Mouse (Mus musculus): ENCODE data around the gene Klc3. TPM values are rescaled to one million over a fixed set of nuclear protein-coding genes. Genes with fewer than 3 reads are reported as not detected.

Gene Klc3
- total and polyA plus RNA-seq, 3 experiments, result 0.42 to 3.6 TPM; not detected in 1

GRCm38 (mm10) chr7:19427999-19428650, 24.2 kb upstream of the Klc3 start:
- Histone ChIP-seq H3K9ac (ENCODE audit: control insufficient read depth, low read depth, low read length, poor library complexity, severe bottlenecking) (no peak overlapping the region), H3K79me2 (ENCODE audit: control insufficient read depth, insufficient read depth, low read length, poor library complexity) (no peaks in the 10 kb centered on the region), H3K4me3 (ENCODE audit: control insufficient read depth in 1 of 2, insufficient read depth in 1 of 2, low read depth in 2 of 2, low read length in 2 of 2) (no peak overlapping the region), H3K27ac (ENCODE audit: control insufficient read depth, low read depth, low read length) (no peak overlapping the region), H3K9me3 (replicated peaks; ENCODE audit: insufficient read depth, low read length) (no peaks in the 10 kb centered on the region), H3K4me1 (ENCODE audit: control insufficient read depth in 1 of 2, insufficient read depth in 2 of 2, low read length in 2 of 2) (no peaks in the 10 kb centered on the region), H3K27me3 (ENCODE audit: control insufficient read depth in 1 of 2, insufficient read depth in 2 of 2, low read length in 2 of 2) (no peaks in the 10 kb centered on the region), H3K36me3 (ENCODE audit: control insufficient read depth in 1 of 2, insufficient read depth in 2 of 2, low read length in 2 of 2) (peaks cover 0 to 3% of the 10 kb centered on the region in 2 experiments; a peak in 2 of 4 replicates)
- TF ChIP-seq CTCF (IDR thresholded peaks at IDR 0.05 in 2 of 3, conservative IDR thresholded peaks at IDR 0.05 in 1 of 3; ENCODE audit: control insufficient read depth in 1 of 3, insufficient read depth in 1 of 3, low read depth in 2 of 3, low read length in 3 of 3, poor library complexity in 1 of 3, severe bottlenecking in 1 of 3) (no peak), ZKSCAN1 (IDR thresholded peaks at IDR 0.05; ENCODE audit: low read depth, low read length) (no peak), E2F4 (IDR thresholded peaks at IDR 0.05; ENCODE audit: borderline replicate concordance, low read depth, low read length) (no peak), ZC3H11A (IDR thresholded peaks at IDR 0.05; ENCODE audit: low read depth, low read length) (no peak), USF2 (IDR thresholded peaks at IDR 0.05; ENCODE audit: borderline replicate concordance in 1 of 2, insufficient read depth in 1 of 2, low read depth in 1 of 2, low read length in 2 of 2) (no peak), NRF1 (IDR thresholded peaks at IDR 0.05; ENCODE audit: insufficient read depth, low read depth, low read length, poor library complexity, severe bottlenecking) (no peak), EP300 (IDR thresholded peaks at IDR 0.05; ENCODE audit: low read depth in 1 of 2, low read length in 2 of 2) (no peak), UBTF (IDR thresholded peaks at IDR 0.05; ENCODE audit: borderline replicate concordance, insufficient read depth, low read depth, low read length) (no peak), MYB (IDR thresholded peaks at IDR 0.05; ENCODE audit: low read depth, low read length) (no peak)
- no peak for DNase-seq (ENCODE audit: low read depth, low spot score)

GRCm38 (mm10) chr7:19426888-19427287, 23.0 kb upstream of the Klc3 start:
- Histone ChIP-seq H3K36me3 (ENCODE audit: control insufficient read depth in 1 of 2, insufficient read depth in 2 of 2, low read length in 2 of 2) (no peaks in the 10 kb centered on the region; a peak in 1 of 4 replicates), H3K4me3 (ENCODE audit: control insufficient read depth in 1 of 2, insufficient read depth in 1 of 2, low read depth in 2 of 2, low read length in 2 of 2) (no peak overlapping the region), H3K27me3 (ENCODE audit: control insufficient read depth in 1 of 2, insufficient read depth in 2 of 2, low read length in 2 of 2) (no peaks in the 10 kb centered on the region), H3K4me1 (ENCODE audit: control insufficient read depth in 1 of 2, insufficient read depth in 2 of 2, low read length in 2 of 2) (no peaks in the 10 kb centered on the region), H3K9me3 (replicated peaks; ENCODE audit: insufficient read depth, low read length) (no peaks in the 10 kb centered on the region), H3K79me2 (ENCODE audit: control insufficient read depth, insufficient read depth, low read length, poor library complexity) (no peaks in the 10 kb centered on the region), H3K9ac (ENCODE audit: control insufficient read depth, low read depth, low read length, poor library complexity, severe bottlenecking) (no peak overlapping the region), H3K27ac (ENCODE audit: control insufficient read depth, low read depth, low read length) (no peak overlapping the region)
- no peak for DNase-seq (ENCODE audit: low read depth, low spot score)
- TF ChIP-seq USF1 (IDR thresholded peaks at IDR 0.05; ENCODE audit: low read depth, low read length) (peak; percentile 66), NELFE (IDR thresholded peaks at IDR 0.05; ENCODE audit: low read depth, low read length) (no peak)

GRCm38 (mm10) chr7:19426349-19426748, 22.4 kb upstream of the Klc3 start:
- no peak for TF ChIP-seq ZKSCAN1 (IDR thresholded peaks at IDR 0.05; ENCODE audit: low read depth, low read length)
- no peak for TF ChIP-seq CTCF (IDR thresholded peaks at IDR 0.05 in 2 of 3, conservative IDR thresholded peaks at IDR 0.05 in 1 of 3; ENCODE audit: control insufficient read depth in 1 of 3, insufficient read depth in 1 of 3, low read depth in 2 of 3, low read length in 3 of 3, poor library complexity in 1 of 3, severe bottlenecking in 1 of 3)
- peak; percentile 85 for TF ChIP-seq HCFC1 (IDR thresholded peaks at IDR 0.05; ENCODE audit: low read depth, low read length)
- no peak for TF ChIP-seq USF2 (IDR thresholded peaks at IDR 0.05; ENCODE audit: borderline replicate concordance in 1 of 2, insufficient read depth in 1 of 2, low read depth in 1 of 2, low read length in 2 of 2)
- no peak for TF ChIP-seq CHD1 (IDR thresholded peaks at IDR 0.05; ENCODE audit: low read depth, low read length)
- TF ChIP-seq POLR2AphosphoS2 (IDR thresholded peaks at IDR 0.05; ENCODE audit: low read length), result no peak
- no peak for DNase-seq (ENCODE audit: low read depth, low spot score)
- Histone ChIP-seq H3K9ac (ENCODE audit: control insufficient read depth, low read depth, low read length, poor library complexity, severe bottlenecking) (no peak overlapping the region), H3K27ac (ENCODE audit: control insufficient read depth, low read depth, low read length) (no peak overlapping the region), H3K9me3 (replicated peaks; ENCODE audit: insufficient read depth, low read length) (no peaks in the 10 kb centered on the region), H3K27me3 (ENCODE audit: control insufficient read depth in 1 of 2, insufficient read depth in 2 of 2, low read length in 2 of 2) (no peaks in the 10 kb centered on the region), H3K79me2 (ENCODE audit: control insufficient read depth, insufficient read depth, low read length, poor library complexity) (no peaks in the 10 kb centered on the region), H3K4me3 (ENCODE audit: control insufficient read depth in 1 of 2, insufficient read depth in 1 of 2, low read depth in 2 of 2, low read length in 2 of 2) (no peak overlapping the region), H3K4me1 (ENCODE audit: control insufficient read depth in 1 of 2, insufficient read depth in 2 of 2, low read length in 2 of 2) (peaks cover 0 to 2% of the 10 kb centered on the region in 2 experiments; a peak in 2 of 4 replicates), H3K36me3 (ENCODE audit: control insufficient read depth in 1 of 2, insufficient read depth in 2 of 2, low read length in 2 of 2) (no peaks in the 10 kb centered on the region; a peak in 1 of 4 replicates)

Measured in MEL (cell line).